Mouse (Mus musculus) myocyte (in vitro differentiated cells): ENCODE measurements around the gene Myh9. TPM values are rescaled to one million over a fixed set of nuclear protein-coding genes. Genes with fewer than 3 reads are reported as not detected.

Source experiments
- H3K27me3 ChIP-seq: one replicate; pipeline ENCODE4 v1.6.1; 2011; ENCODE audit not compliant: control insufficient read depth, insufficient read depth, insufficient read length
- H3K36me3 ChIP-seq: one replicate; pipeline ENCODE4 v1.6.1; 2011; ENCODE audit not compliant: control insufficient read depth, insufficient read depth
- H3K4me2 ChIP-seq: one replicate; pipeline ENCODE4 v1.6.1; 2011; ENCODE audit warnings: low read depth, control low read depth
- H3K4me3 ChIP-seq: one replicate; pipeline ENCODE4 v1.5.1; 2011; ENCODE audit warnings: mild to moderate bottlenecking, control low read depth, moderate library complexity
- H3K79me2 ChIP-seq: one replicate; pipeline ENCODE4 v1.6.1; 2011; ENCODE audit not compliant: control insufficient read depth, insufficient read depth
- H3ac ChIP-seq: one replicate; pipeline ENCODE4 v1.6.1; 2011; ENCODE audit not compliant: control insufficient read depth, insufficient read length
- CEBPB ChIP-seq: IDR thresholded peaks from 2 replicates; pipeline ENCODE4 v1.6.1; 2011; ENCODE audit warnings: mild to moderate bottlenecking, moderate library complexity; ENCODE audit not compliant: poor library complexity, insufficient read depth, severe bottlenecking
- E2F4 ChIP-seq: IDR thresholded peaks from one replicate; pipeline ENCODE4 v1.6.1; 2011; ENCODE audit warnings: mild to moderate bottlenecking, control low read depth, moderate library complexity; ENCODE audit not compliant: insufficient read depth
- MAX ChIP-seq: IDR thresholded peaks from one replicate; pipeline ENCODE4 v1.6.1; 2011; ENCODE audit warnings: low read depth, mild to moderate bottlenecking, control low read depth
- MYOD1 ChIP-seq, 3 experiments: IDR thresholded peaks; one replicate each; pipeline ENCODE4 v1.6.1; 2011; ENCODE audit warnings: control low read depth in 2 of 3, low read depth in 2 of 3, mild to moderate bottlenecking in 2 of 3, moderate library complexity in 1 of 3; ENCODE audit not compliant: insufficient read length in 2 of 3, control insufficient read depth in 1 of 3
- MYOG ChIP-seq, 3 experiments: IDR thresholded peaks; one replicate each; pipeline ENCODE4 v1.6.1; 2011; ENCODE audit warnings: control low read depth in 2 of 3, low read depth in 2 of 3, mild to moderate bottlenecking in 2 of 3; ENCODE audit not compliant: insufficient read length in 2 of 3, control insufficient read depth in 1 of 3, insufficient read depth in 1 of 3
- POLR2A ChIP-seq: IDR thresholded peaks from one replicate; pipeline ENCODE4 v1.6.1; 2011; ENCODE audit warnings: low read depth, mild to moderate bottlenecking, control low read depth, moderate library complexity; ENCODE audit not compliant: insufficient read length
- POLR2AphosphoS2 ChIP-seq: IDR thresholded peaks from one replicate; pipeline ENCODE4 v1.6.1; 2011; ENCODE audit warnings: low read depth, control low read depth; ENCODE audit not compliant: insufficient read length
- REST ChIP-seq: IDR thresholded peaks from one replicate; pipeline ENCODE4 v1.6.1; 2011; ENCODE audit warnings: mild to moderate bottlenecking, control low read depth, moderate library complexity; ENCODE audit not compliant: insufficient read depth, insufficient read length
- SRF ChIP-seq: IDR thresholded peaks from one replicate; pipeline ENCODE4 v1.6.1; 2011; ENCODE audit warnings: low read depth; ENCODE audit not compliant: control insufficient read depth, insufficient read length
- TCF12 ChIP-seq: IDR thresholded peaks from one replicate; pipeline ENCODE4 v1.6.1; 2011; ENCODE audit warnings: mild to moderate bottlenecking, control low read depth; ENCODE audit not compliant: poor library complexity, insufficient read depth, severe bottlenecking
- TCF3 ChIP-seq: IDR thresholded peaks from one replicate; pipeline ENCODE4 v1.6.1; 2011; ENCODE audit warnings: low read depth, control low read depth; ENCODE audit not compliant: insufficient read length
- USF1 ChIP-seq: IDR thresholded peaks from one replicate; pipeline ENCODE4 v1.6.1; 2011; ENCODE audit warnings: low read depth, mild to moderate bottlenecking, control low read depth, moderate library complexity
- polyA plus RNA-seq: library from polyadenylated mRNA; unstranded; fragments of >200 nt; fragmentation: generic; extraction: Trizol; gene quantifications from one replicate; pipeline ENCODE4 v1.2.1, GENCODE M21; 2012; ENCODE audit warnings: missing spikeins

The Myh9 gene
- polyA plus RNA-seq, 1 experiment: 466 TPM

DNA sequence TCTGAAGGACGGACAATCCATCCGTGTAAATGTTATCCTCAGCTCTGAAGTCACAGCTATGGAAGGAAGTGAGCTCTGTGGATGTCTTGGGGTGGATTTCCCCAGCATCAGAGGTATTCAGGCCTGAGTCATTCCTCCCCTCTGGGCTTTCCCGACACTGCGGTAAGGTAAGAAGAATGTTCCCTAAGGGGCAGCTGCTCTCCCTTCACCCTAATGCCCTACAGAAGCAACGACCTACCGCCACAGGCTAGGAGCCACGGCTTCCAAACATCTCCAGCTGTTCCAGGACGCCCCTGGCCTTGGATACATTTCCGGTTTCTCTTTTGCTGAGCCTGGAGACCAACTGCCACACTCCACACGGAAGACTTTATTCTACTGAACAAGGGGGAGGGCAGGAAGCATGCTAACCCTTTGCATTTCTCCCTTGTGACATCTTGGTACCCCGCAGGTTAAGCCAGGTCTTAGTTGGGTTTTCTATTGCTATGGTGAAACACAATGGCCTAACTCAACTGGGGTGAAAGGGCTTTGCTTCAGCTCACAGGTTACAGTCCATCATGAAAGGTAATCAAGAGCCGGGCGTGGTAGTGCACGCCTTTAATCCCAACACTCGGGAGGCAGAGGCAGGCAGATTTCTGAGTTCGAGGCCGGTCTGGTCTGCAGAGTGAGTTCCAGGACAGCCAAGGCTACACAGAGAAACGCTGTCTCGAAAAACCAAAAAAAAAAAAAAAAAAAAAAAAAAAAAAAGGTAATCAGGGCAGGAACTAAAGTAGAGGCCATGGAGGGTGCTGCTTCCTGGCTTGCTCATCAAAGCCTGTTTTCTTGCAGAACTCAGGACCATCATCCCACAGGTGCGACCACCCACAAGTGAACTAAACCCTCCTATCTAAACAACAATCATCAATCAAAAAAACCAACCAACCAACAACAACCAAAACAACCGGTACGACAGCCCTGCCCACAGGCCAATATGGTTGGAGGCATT is 21.3 kb upstream of the Myh9 start:
- no peak overlapping the region for H3K4me3 ChIP-seq
- H3K79me2 ChIP-seq: no peaks in the 10 kb centered on the region
- TF ChIP-seq TCF3 (peak; percentile 51), SRF (no peak), MAX (no peak), TCF12 (peak; percentile 61), MYOD1 (IDR thresholded peaks at IDR 0.05; ENCODE audit: control insufficient read depth in 1 of 3, insufficient read length in 2 of 3, low read depth in 2 of 3) (peak; percentile 74 to 99 (median 93)), POLR2AphosphoS2 (no peak), REST (no peak), CEBPB (0 out of 2 replicates have a peak, but pooled peaks have one; percentile 11), POLR2A (no peak), MYOG (IDR thresholded peaks at IDR 0.05; ENCODE audit: control insufficient read depth in 1 of 3, insufficient read depth in 1 of 3, insufficient read length in 2 of 3, low read depth in 2 of 3) (peak; percentile 74 to 96 (median 93)), USF1 (no peak), E2F4 (no peak)
- H3K27me3 ChIP-seq: no peaks in the 10 kb centered on the region
- peak overlapping the region; percentile 73 for H3K4me2 ChIP-seq
- H3ac ChIP-seq: no peak overlapping the region
- H3K36me3 ChIP-seq: no peaks in the 10 kb centered on the region

DNA sequence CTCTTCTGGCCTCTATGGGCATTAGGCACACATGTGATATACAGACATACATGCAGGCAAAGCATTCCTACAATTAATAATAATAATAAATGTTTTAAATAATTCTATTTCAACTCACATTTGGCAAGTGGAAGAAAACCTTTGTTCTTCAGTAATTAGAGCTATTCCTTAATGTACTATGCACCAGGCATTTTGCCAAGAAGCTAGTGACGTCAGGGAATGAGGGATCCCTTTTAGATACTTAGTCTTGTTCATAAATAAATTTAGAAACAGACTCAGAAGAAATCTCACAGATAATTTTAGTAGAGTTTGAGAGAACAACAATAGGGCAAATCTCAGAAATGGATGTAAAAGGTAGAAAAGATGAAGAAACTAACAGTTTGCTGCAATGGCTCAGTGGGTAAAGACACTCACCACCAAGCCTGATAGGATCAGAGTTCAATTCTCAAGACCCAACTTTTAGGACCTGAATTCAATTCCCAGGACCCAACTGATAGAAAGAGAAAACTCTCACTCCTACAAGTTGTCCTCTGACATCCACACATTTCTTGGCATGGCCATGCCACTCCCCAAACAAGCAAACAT is 18.2 kb upstream of the Myh9 start:
- Histone ChIP-seq H3K27me3 (no peaks in the 10 kb centered on the region), H3ac (no peak overlapping the region), H3K79me2 (no peaks in the 10 kb centered on the region), H3K36me3 (no peaks in the 10 kb centered on the region), H3K4me3 (no peak overlapping the region), H3K4me2 (no peak overlapping the region)
- no peak for TF ChIP-seq MYOG (IDR thresholded peaks at IDR 0.05; ENCODE audit: control insufficient read depth in 1 of 3, insufficient read depth in 1 of 3, insufficient read length in 2 of 3, low read depth in 2 of 3)
- TF ChIP-seq TCF12: no peak
- no peak for TF ChIP-seq REST
- no peak for TF ChIP-seq MAX
- no peak for TF ChIP-seq CEBPB
- TF ChIP-seq TCF3: no peak
- TF ChIP-seq POLR2AphosphoS2: no peak
- no peak for TF ChIP-seq POLR2A
- no peak for TF ChIP-seq E2F4

DNA sequence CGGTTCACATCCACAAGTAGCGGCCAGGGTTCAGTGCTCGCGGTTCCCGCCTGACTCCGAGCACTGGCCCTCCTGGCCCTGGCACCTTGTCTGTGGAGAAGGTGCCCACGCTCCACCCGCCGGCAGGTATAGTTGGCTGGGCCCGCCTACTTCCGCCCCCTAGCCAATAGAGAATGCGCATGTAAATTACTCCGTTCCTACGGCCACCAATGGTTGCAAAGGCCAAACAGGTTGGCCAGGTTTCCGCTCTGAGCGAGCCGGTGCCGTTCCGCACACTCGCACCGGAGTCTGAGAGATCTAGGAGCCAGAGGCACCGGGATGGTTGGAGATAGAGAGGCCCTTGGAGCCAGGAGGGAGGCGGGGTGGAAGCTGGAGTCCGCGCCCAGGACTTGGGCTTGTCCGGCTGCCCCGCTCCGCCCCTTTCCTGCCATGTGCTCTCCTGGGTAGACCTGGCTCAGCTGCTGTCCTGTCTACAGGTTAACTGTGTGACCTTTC is 15.7 kb upstream of the Myh9 start:
- Histone ChIP-seq H3K36me3 (no peaks in the 10 kb centered on the region), H3K79me2 (no peaks in the 10 kb centered on the region), H3K4me2 (no peak overlapping the region), H3K4me3 (no peak overlapping the region), H3ac (no peak overlapping the region), H3K27me3 (no peaks in the 10 kb centered on the region)
- TF ChIP-seq SRF (no peak), MAX (no peak), REST (no peak), POLR2A (no peak), MYOG (IDR thresholded peaks at IDR 0.05; ENCODE audit: control insufficient read depth in 1 of 3, insufficient read depth in 1 of 3, insufficient read length in 2 of 3, low read depth in 2 of 3) (no peak), CEBPB (no peak)

DNA sequence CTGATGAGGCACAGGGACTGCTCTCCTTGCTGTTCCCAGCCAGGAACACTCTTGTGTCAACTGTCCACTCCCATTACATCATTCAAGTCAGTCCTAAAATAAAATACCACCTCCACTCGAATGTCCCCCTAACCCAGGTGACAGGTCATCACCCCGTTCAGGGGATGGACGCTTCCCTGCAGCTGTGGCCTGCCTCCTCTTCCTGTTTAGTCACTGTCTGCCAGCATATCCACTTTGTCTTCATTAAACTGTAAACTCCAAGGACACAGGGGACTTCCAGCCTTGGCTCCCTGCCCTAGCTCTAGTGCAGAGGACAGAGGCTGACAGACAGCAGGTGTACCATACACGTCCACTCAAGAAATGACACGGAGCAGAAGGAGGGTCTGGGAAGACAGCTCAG is 14.6 kb upstream of the Myh9 start:
- Histone ChIP-seq H3K79me2 (no peaks in the 10 kb centered on the region), H3K27me3 (no peaks in the 10 kb centered on the region), H3K36me3 (no peaks in the 10 kb centered on the region), H3K4me2 (peak overlapping the region; percentile 37), H3K4me3 (no peak overlapping the region), H3ac (no peak overlapping the region)
- TF ChIP-seq SRF: no peak
- TF ChIP-seq USF1: no peak
- TF ChIP-seq POLR2A: no peak
- TF ChIP-seq REST: no peak
- no peak for TF ChIP-seq MAX
- TF ChIP-seq POLR2AphosphoS2: no peak
- TF ChIP-seq TCF12: no peak
- no peak for TF ChIP-seq E2F4
- TF ChIP-seq TCF3: no peak
- TF ChIP-seq MYOD1 (IDR thresholded peaks at IDR 0.05; ENCODE audit: control insufficient read depth in 1 of 3, insufficient read length in 2 of 3, low read depth in 2 of 3): peak in 1 of 3 experiments; percentile 83
- peak in 1 of 3 experiments; percentile 38 for TF ChIP-seq MYOG (IDR thresholded peaks at IDR 0.05; ENCODE audit: control insufficient read depth in 1 of 3, insufficient read depth in 1 of 3, insufficient read length in 2 of 3, low read depth in 2 of 3)
- TF ChIP-seq CEBPB: no peak
